Mouse (Mus musculus) MEL (cell line): ENCODE data around the gene Lrrk1.

ENCODE experiments used
- CTCF ChIP-seq, 3 experiments: IDR thresholded peaks in 2 of 3; conservative IDR thresholded peaks in 1 of 3; 2 replicates each; pipeline ENCODE4 v1.5.1; 2011 to 2012; ENCODE audit warnings: low read length in 3 of 3, low read depth in 2 of 3, mild to moderate bottlenecking in 2 of 3, improper control_type of control experiment in 1 of 3, inconsistent platforms in 1 of 3, mixed read lengths in 1 of 3, moderate library complexity in 1 of 3; ENCODE audit not compliant: control insufficient read depth in 1 of 3, insufficient read depth in 1 of 3, poor library complexity in 1 of 3, severe bottlenecking in 1 of 3
- EP300 ChIP-seq, 2 experiments: IDR thresholded peaks; 2 replicates each; pipeline ENCODE4 v1.6.1; 2011; ENCODE audit warnings: improper control_type of control experiment in 2 of 2, low read length in 2 of 2, low read depth in 1 of 2, mild to moderate bottlenecking in 1 of 2
- GABPA ChIP-seq: IDR thresholded peaks from 2 replicates; pipeline ENCODE4 v1.6.1; 2012; ENCODE audit warnings: low read depth, mild to moderate bottlenecking, inconsistent platforms, low read length, improper control_type of control experiment, moderate library complexity
- MEF2A ChIP-seq: IDR thresholded peaks from 2 replicates; pipeline ENCODE4 v1.6.1; 2014; ENCODE audit warnings: low read depth, mild to moderate bottlenecking, inconsistent platforms, low read length, improper control_type of control experiment; ENCODE audit not compliant: poor library complexity, insufficient replicate concordance, severe bottlenecking; ENCODE audit errors: extremely low read depth
- POLR2A ChIP-seq, 2 experiments: IDR thresholded peaks; 2 replicates each; pipeline ENCODE4 v1.6.1; 2011 to 2012; ENCODE audit warnings: low read length in 2 of 2, mild to moderate bottlenecking in 2 of 2, control low read depth in 1 of 2, improper control_type of control experiment in 1 of 2, low read depth in 1 of 2, moderate library complexity in 1 of 2; ENCODE audit not compliant: control insufficient read depth in 1 of 2, insufficient read depth in 1 of 2, poor library complexity in 1 of 2
- POLR2AphosphoS2 ChIP-seq: IDR thresholded peaks from 2 replicates; pipeline ENCODE4 v1.6.1; 2011; ENCODE audit warnings: low read length, improper control_type of control experiment
- POLR2AphosphoS5 ChIP-seq: IDR thresholded peaks from 2 replicates; pipeline ENCODE4 v1.6.1; 2012; ENCODE audit warnings: low read depth, borderline replicate concordance, mild to moderate bottlenecking, inconsistent platforms, low read length, moderate library complexity, mixed read lengths
- USF1 ChIP-seq: IDR thresholded peaks from 2 replicates; pipeline ENCODE4 v1.6.1; 2014; ENCODE audit warnings: low read depth, mild to moderate bottlenecking, inconsistent platforms, low read length, improper control_type of control experiment, moderate library complexity

- TF ChIP-seq POLR2A (IDR thresholded peaks at IDR 0.05; ENCODE audit: control insufficient read depth in 1 of 2, insufficient read depth in 1 of 2, low read depth in 1 of 2, low read length in 2 of 2, poor library complexity in 1 of 2): no peak
- TF ChIP-seq MEF2A: no peak
- TF ChIP-seq USF1: no peak
- no peak for TF ChIP-seq GABPA
- no peak for TF ChIP-seq CTCF (IDR thresholded peaks at IDR 0.05 in 2 of 3, conservative IDR thresholded peaks at IDR 0.05 in 1 of 3; ENCODE audit: control insufficient read depth in 1 of 3, insufficient read depth in 1 of 3, low read depth in 2 of 3, low read length in 3 of 3, poor library complexity in 1 of 3, severe bottlenecking in 1 of 3)
- TF ChIP-seq POLR2AphosphoS5: no peak
- no peak for TF ChIP-seq POLR2AphosphoS2
- no peak for TF ChIP-seq EP300 (IDR thresholded peaks at IDR 0.05; ENCODE audit: low read depth in 1 of 2, low read length in 2 of 2)
Measured at GRCm38 (mm10) chr7:66339625-66340024, 48.5 kb downstream of the Lrrk1 start.
